Mouse (Mus musculus) forebrain, embryonic 11.5 days (tissue): ENCODE results near the gene Gm34653. TPM values are rescaled to one million over a fixed set of nuclear protein-coding genes. Genes with fewer than 3 reads are reported as not detected.
"Not testable (repeated sequence)": the region's sequence is repeated elsewhere in the genome, so short reads cannot be mapped to it uniquely, and the experiment has no call there.

Source experiments
- ATAC-seq: fragments of 200-750 bp; cut with Nextera tagmentation; replicated peaks from 2 replicates; pipeline ENCODE4 v1.8.0; 2017; ENCODE audit warnings: moderate TSS enrichment; ENCODE audit not compliant: low FRiP score
- DNase-seq: peaks from one replicate; pipeline ENCODE4 v3.0.0-alpha.2; 2017; ENCODE audit warnings: low spot score
- H3K27ac ChIP-seq: fragments of 300-500 bp; sonication (generic); 2 replicates; pipeline ENCODE4 v1.5.1; 2014; ENCODE audit warnings: low read depth, low read length
- H3K27me3 ChIP-seq: fragments of 300-500 bp; sonication (generic); 2 replicates; pipeline ENCODE4 v1.6.1; 2014; ENCODE audit warnings: mild to moderate bottlenecking, low read length, mixed read lengths; ENCODE audit not compliant: control insufficient read depth, insufficient read depth
- H3K36me3 ChIP-seq: fragments of 300-500 bp; sonication (generic); 2 replicates; pipeline ENCODE4 v1.6.1; 2014; ENCODE audit warnings: mild to moderate bottlenecking, low read length, moderate library complexity, mixed read lengths; ENCODE audit not compliant: control insufficient read depth, insufficient read depth
- H3K4me1 ChIP-seq: fragments of 300-500 bp; sonication (generic); replicated peaks from 2 replicates; pipeline ENCODE4 v1.6.1; 2014; ENCODE audit warnings: low read length, mixed read lengths; ENCODE audit not compliant: control insufficient read depth, insufficient read depth
- H3K4me2 ChIP-seq: fragments of 300-500 bp; sonication (generic); 2 replicates; pipeline ENCODE4 v1.6.1; 2014; ENCODE audit warnings: low read depth, mild to moderate bottlenecking, low read length, moderate library complexity, mixed read lengths; ENCODE audit not compliant: severe bottlenecking
- H3K4me3 ChIP-seq: fragments of 300-500 bp; sonication (generic); 2 replicates; pipeline ENCODE4 v1.5.1; 2014; ENCODE audit warnings: low read depth, low read length
- H3K9ac ChIP-seq: fragments of 300-500 bp; sonication (generic); 2 replicates; pipeline ENCODE4 v1.6.1; 2014; ENCODE audit warnings: low read length
- H3K9me3 ChIP-seq: fragments of 300-500 bp; sonication (generic); 2 replicates; pipeline ENCODE4 v1.6.1; 2016; ENCODE audit warnings: low read length, mixed read lengths; ENCODE audit not compliant: control insufficient read depth
- WGBS: fragments of 180-500 bp; shearing (Covaris S2); extraction: QIAGEN DNeasy Blood & Tissue Kit; methylation state at CpG from one replicate; pipeline ENCODE4 v1.1.7; 2014; 5-methylcytosine and 5-hydroxymethylcytosine counted together
- polyA plus RNA-seq: library from polyadenylated mRNA; unstranded; fragments of >200 nt; fragmentation: Nextera tagmentation; extraction: Ambion mirVana; gene quantifications from 2 replicates; pipeline ENCODE4 v1.2.1, GENCODE M21; 2014

The Gm34653 gene
- polyA plus RNA-seq, 1 experiment from 2014 or later: not detected

GRCm38 (mm10) chr2:34828026-34828425, 4.8 kb upstream of the Gm34653 start:
- 87% methylated on average over 1 of the region's 1 CpGs for WGBS
- no peaks in the 10 kb centered on the region for H3K27me3 ChIP-seq
- no peak overlapping the region for H3K4me3 ChIP-seq
- H3K27ac ChIP-seq: no peak overlapping the region
- no peaks in the 10 kb centered on the region for H3K36me3 ChIP-seq
- H3K4me1 ChIP-seq: peaks cover 3% of the 10 kb centered on the region
- H3K9ac ChIP-seq: no peak overlapping the region
- no peaks in the 10 kb centered on the region for H3K9me3 ChIP-seq
- ATAC-seq (no peak), DNase-seq (no peak)
- H3K4me2 ChIP-seq: no peak overlapping the region

- WGBS: 96% methylated on average over 17 of the region's 17 CpGs
- not testable (repeated sequence) for H3K27me3 ChIP-seq, DNase-seq, H3K9me3 ChIP-seq, H3K4me3 ChIP-seq, H3K9ac ChIP-seq, H3K36me3 ChIP-seq, ATAC-seq, H3K4me2 ChIP-seq, H3K4me1 ChIP-seq, H3K27ac ChIP-seq
Measured at GRCm38 (mm10) chr2:34830066-34830465, 2.7 kb upstream of the Gm34653 start.

GRCm38 (mm10) chr2:34833624-34834023, 817 bp downstream of the Gm34653 start:
- no peak for DNase-seq
- 89% methylated on average over 17 of the region's 17 CpGs for WGBS

GRCm38 (mm10) chr2:34835669-34836068, 2.9 kb downstream of the Gm34653 start:
- Histone ChIP-seq H3K4me1 (no peaks in the 10 kb centered on the region), H3K27me3 (no peaks in the 10 kb centered on the region), H3K9me3 (no peaks in the 10 kb centered on the region), H3K27ac (no peak overlapping the region), H3K9ac (no peak overlapping the region), H3K4me2 (no peak overlapping the region), H3K36me3 (no peaks in the 10 kb centered on the region), H3K4me3 (no peak overlapping the region)
- no peak for ATAC-seq
- WGBS: 79% methylated on average over 3 of the region's 3 CpGs
- DNase-seq: no peak

More at GRCm38 (mm10) chr2:34833624-34834023, 817 bp downstream of the Gm34653 start:
- ATAC-seq: no peak
- no peak overlapping the region for H3K9ac ChIP-seq
- no peaks in the 10 kb centered on the region for H3K9me3 ChIP-seq
- no peak overlapping the region for H3K4me2 ChIP-seq
- H3K36me3 ChIP-seq: no peaks in the 10 kb centered on the region
- H3K4me3 ChIP-seq: no peak overlapping the region
- H3K27me3 ChIP-seq: no peaks in the 10 kb centered on the region
- H3K4me1 ChIP-seq: no peaks in the 10 kb centered on the region
- H3K27ac ChIP-seq: no peak overlapping the region

GRCm38 (mm10) chr2:34840143-34840542, 7.3 kb downstream of the Gm34653 start:
- 86% methylated on average over 5 of the region's 5 CpGs for WGBS
- H3K36me3 ChIP-seq, H3K9me3 ChIP-seq, H3K27ac ChIP-seq, H3K4me3 ChIP-seq, H3K4me1 ChIP-seq, ATAC-seq, H3K9ac ChIP-seq, DNase-seq, H3K27me3 ChIP-seq, H3K4me2 ChIP-seq: not testable (repeated sequence)

- no peak overlapping the region for H3K9ac ChIP-seq
- H3K4me3 ChIP-seq: no peak overlapping the region
- no peak overlapping the region for H3K27ac ChIP-seq
- H3K27me3 ChIP-seq: no peaks in the 10 kb centered on the region
- no peak overlapping the region for H3K4me2 ChIP-seq
- WGBS: 89% methylated on average over 8 of the region's 8 CpGs
- DNase-seq: no peak
- no peaks in the 10 kb centered on the region for H3K4me1 ChIP-seq
- H3K36me3 ChIP-seq: no peaks in the 10 kb centered on the region
- ATAC-seq: no peak
- no peaks in the 10 kb centered on the region for H3K9me3 ChIP-seq
Measured at GRCm38 (mm10) chr2:34841706-34842105, 8.9 kb downstream of the Gm34653 start.

- Histone ChIP-seq H3K27ac (no peak overlapping the region), H3K36me3 (no peaks in the 10 kb centered on the region), H3K9ac (no peak overlapping the region), H3K4me3 (no peak overlapping the region), H3K27me3 (no peaks in the 10 kb centered on the region), H3K4me2 (no peak overlapping the region), H3K9me3 (no peaks in the 10 kb centered on the region), H3K4me1 (no peaks in the 10 kb centered on the region)
- ATAC-seq (no peak), DNase-seq (no peak)
- WGBS: 87% methylated on average over 11 of the region's 11 CpGs
Measured at GRCm38 (mm10) chr2:34843211-34843939, 10.6 kb downstream of the Gm34653 start.

- H3K36me3 ChIP-seq: peaks cover 3% of the 10 kb centered on the region; the same call in 1 of the 2 replicates
- WGBS: 94% methylated on average over 1 of the region's 1 CpGs
- ATAC-seq: no peak
Measured at GRCm38 (mm10) chr2:34847702-34848101, 14.9 kb downstream of the Gm34653 start.

GRCm38 (mm10) chr2:34855265-34855664, 22.5 kb downstream of the Gm34653 start:
- Histone ChIP-seq H3K4me1 (no peaks in the 10 kb centered on the region), H3K36me3 (peaks cover 30% of the 10 kb centered on the region), H3K27ac (no peak overlapping the region), H3K9me3 (no peaks in the 10 kb centered on the region), H3K27me3 (no peaks in the 10 kb centered on the region), H3K4me2 (no peak overlapping the region), H3K4me3 (no peak overlapping the region), H3K9ac (no peak overlapping the region)
- ATAC-seq: no peak
- no peak for DNase-seq
- WGBS: 85% methylated on average over 4 of the region's 4 CpGs

More at GRCm38 (mm10) chr2:34847702-34848101, 14.9 kb downstream of the Gm34653 start:
- no peak for DNase-seq
- Histone ChIP-seq H3K4me1 (no peaks in the 10 kb centered on the region), H3K4me2 (no peak overlapping the region), H3K27ac (no peak overlapping the region), H3K9me3 (no peaks in the 10 kb centered on the region), H3K9ac (no peak overlapping the region), H3K27me3 (no peaks in the 10 kb centered on the region), H3K4me3 (no peak overlapping the region)
